Mouse (Mus musculus) adrenal gland, adult 8-10 months (tissue): ENCODE results near the gene Cldn19. TPM values are rescaled to one million over a fixed set of nuclear protein-coding genes. Genes with fewer than 3 reads are reported as not detected.

Source experiments
- DNase-seq: peaks from one replicate; pipeline ENCODE4 v3.0.0; 2022
- total RNA-seq, 4 experiments: library from RNA; stranded (reverse); gene quantifications; 2 replicates each; pipeline ENCODE4 v1.2.4; 2022

Cldn19 gene
- total RNA-seq, 4 experiments from 2014 or later, result 0.06 to 0.40 (median 0.28) TPM; not detected in 1

DNA sequence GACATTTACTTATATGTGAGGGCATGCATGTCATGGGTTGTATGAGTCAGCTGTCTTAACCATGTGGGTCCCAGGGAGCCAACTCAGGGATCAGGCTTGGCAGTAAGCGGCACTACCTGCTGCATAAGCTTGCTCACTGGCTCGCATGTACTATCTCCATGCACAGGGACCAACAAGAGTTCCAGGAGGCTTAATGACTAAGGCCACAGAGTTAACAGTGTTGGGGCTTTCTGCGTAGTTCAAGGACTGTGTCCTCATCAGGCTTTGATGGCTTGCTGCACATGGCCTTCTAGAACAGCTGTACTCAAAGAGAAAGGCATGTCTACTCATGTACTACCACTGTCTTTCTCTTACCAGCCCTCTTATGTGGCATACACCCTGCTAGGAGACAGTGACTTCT lies 45.5 kb downstream of the Cldn19 start:
- peak; percentile 24 for DNase-seq

DNA sequence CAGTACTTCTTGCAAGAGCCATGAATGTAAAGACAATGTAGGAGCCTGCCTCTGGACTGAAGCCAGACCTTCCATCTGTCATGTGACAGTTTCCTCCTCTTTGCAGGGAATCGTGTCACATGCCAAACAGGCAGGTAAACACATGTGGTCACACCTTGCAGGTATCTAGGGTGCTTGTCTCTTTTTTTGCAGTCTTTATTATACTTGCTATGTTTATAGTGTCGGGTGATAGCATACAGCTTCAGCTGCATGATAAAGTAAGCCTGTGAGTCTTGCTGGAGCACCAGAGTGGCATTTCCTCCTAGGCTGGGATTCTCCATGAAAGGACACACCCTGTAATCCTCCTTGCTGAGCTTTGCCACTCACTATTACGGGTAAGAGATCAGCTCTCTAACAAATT lies 46.6 kb downstream of the Cldn19 start:
- no peak for DNase-seq

DNA sequence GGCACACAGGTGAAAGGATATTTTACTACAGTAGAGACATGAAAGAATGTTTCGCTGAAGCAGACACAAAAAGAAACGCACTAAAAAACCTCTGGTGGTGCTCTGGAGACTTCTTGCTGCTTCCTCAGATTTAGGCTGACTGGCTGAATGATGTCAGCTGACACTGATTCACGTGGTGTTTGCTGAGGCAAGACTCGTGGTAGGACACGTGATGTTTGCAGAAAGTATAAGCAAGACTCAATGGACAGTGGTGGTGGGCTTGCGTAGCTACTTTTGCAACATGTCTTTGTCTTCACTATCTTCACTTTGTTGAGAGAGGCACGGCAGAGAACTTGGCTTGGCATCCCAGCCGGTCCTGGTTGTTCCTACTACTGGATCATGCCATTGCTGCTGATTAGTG lies 48.1 kb downstream of the Cldn19 start:
- DNase-seq, result no peak

DNA sequence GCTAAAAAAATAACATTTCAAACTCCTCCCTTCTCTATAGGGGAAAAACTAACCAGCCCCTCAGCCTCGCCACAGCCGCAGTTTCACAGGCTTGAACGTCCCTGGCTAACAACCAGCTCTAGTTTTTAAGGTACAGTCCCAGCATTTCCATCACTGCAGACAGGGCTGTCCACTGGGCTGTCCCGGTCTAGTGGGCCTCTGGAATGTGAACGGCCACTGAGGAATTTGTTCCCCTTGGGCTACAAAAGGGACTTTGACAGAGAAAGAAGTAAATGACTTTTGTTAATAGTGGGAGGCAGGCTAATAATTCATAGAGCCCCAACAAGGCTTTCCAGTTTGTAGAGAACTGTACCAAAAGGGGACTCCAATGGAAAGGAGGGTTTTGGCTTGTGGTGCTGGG lies 50.2 kb downstream of the Cldn19 start:
- DNase-seq, result no peak

Other genes starting within 250 kb of the Cldn19 start
- 10 to 100 TPM; 22.2 to 27.9 (median 26.0) TPM for gene Slc2a1, start 146.7 kb upstream of the Cldn19 start, total RNA-seq
- 10 to 100 TPM; 11.7 to 14.2 (median 12.9) TPM for gene Zfp691, start 81.2 kb upstream of the Cldn19 start, total RNA-seq
- under 1 TPM; 0.06 to 0.87 (median 0.39) TPM for gene Ermap, start 65.4 kb upstream of the Cldn19 start, total RNA-seq
- 10 to 100 TPM; 15.8 to 25.3 (median 17.1) TPM for gene Svbp, start 60.1 kb upstream of the Cldn19 start, total RNA-seq
- under 1 TPM in 2 of 4 experiments, not detected in 2; 0.30 to 0.62 TPM for gene Tmem269, start 37.2 kb upstream of the Cldn19 start, total RNA-seq
- gene AU022252, start 22.7 kb upstream of the Cldn19 start, total RNA-seq, result 10 to 100 TPM; 19.4 to 42.9 (median 27.2) TPM
- 10 to 100 TPM; 26.1 to 35.2 (median 28.6) TPM for gene P3h1, start 22.5 kb upstream of the Cldn19 start, total RNA-seq
- gene Ybx1, start 39.2 kb downstream of the Cldn19 start, total RNA-seq, result 100 to 1,000 TPM; 443 to 619 (median 512) TPM
- gene Ppih, start 65.1 kb downstream of the Cldn19 start, total RNA-seq, result 10 to 100 TPM; 17.7 to 25.4 (median 24.3) TPM
- 10 to 100 TPM; 15.6 to 33.1 (median 20.5) TPM for gene Ccdc30, start 160.1 kb downstream of the Cldn19 start, total RNA-seq
- gene Ppcs, start 167.0 kb downstream of the Cldn19 start, total RNA-seq, result 10 to 100 TPM; 47.3 to 58.1 (median 49.5) TPM
- gene Zmynd12, start 167.4 kb downstream of the Cldn19 start, total RNA-seq, result 1 to 10 TPM; 3.7 to 9.4 (median 6.6) TPM
- gene Rimkla, start 237.2 kb downstream of the Cldn19 start, total RNA-seq, result under 1 TPM; 0.29 to 0.59 (median 0.46) TPM